Mouse (Mus musculus) stomach, embryonic 16.5 days (tissue): ENCODE data around the gene Sar1b. TPM values are rescaled to one million over a fixed set of nuclear protein-coding genes. Genes with fewer than 3 reads are reported as not detected.
"Not testable (repeated sequence)": the region's sequence is repeated elsewhere in the genome, so short reads cannot be mapped to it uniquely, and the experiment has no call there.

Experiments
- ATAC-seq: fragments of 200-750 bp; cut with Nextera tagmentation; 2 replicates; pipeline ENCODE4 v1.8.0; 2017; ENCODE audit warnings: moderate number of reproducible peaks, moderate TSS enrichment; ENCODE audit not compliant: insufficient read depth, low FRiP score
- H3K27ac ChIP-seq: fragments of 300-500 bp; sonication (generic); 2 replicates; pipeline ENCODE4 v1.5.1; 2014; ENCODE audit warnings: low read length
- H3K27me3 ChIP-seq: fragments of 300-500 bp; sonication (generic); 2 replicates; pipeline ENCODE4 v1.6.1; 2014; ENCODE audit warnings: low read length, control low read depth, mixed read lengths; ENCODE audit not compliant: control insufficient read depth, insufficient read depth
- H3K36me3 ChIP-seq: fragments of 300-500 bp; sonication (generic); 2 replicates; pipeline ENCODE4 v1.6.1; 2014; ENCODE audit warnings: low read length; ENCODE audit not compliant: control insufficient read depth, insufficient read depth
- H3K4me1 ChIP-seq: fragments of 300-500 bp; sonication (generic); 2 replicates; pipeline ENCODE4 v1.6.1; 2014; ENCODE audit warnings: low read length, control low read depth, mixed read lengths; ENCODE audit not compliant: control insufficient read depth, insufficient read depth
- H3K4me2 ChIP-seq: fragments of 300-500 bp; sonication (generic); 2 replicates; pipeline ENCODE4 v1.6.1; 2014; ENCODE audit warnings: low read depth, low read length, mixed read lengths
- H3K4me3 ChIP-seq: fragments of 300-500 bp; sonication (generic); replicated peaks from 2 replicates; pipeline ENCODE4 v1.5.1; 2014; ENCODE audit warnings: mild to moderate bottlenecking, low read length
- H3K9ac ChIP-seq: fragments of 300-500 bp; sonication (generic); 2 replicates; pipeline ENCODE4 v1.6.1; 2014; ENCODE audit warnings: low read length
- H3K9me3 ChIP-seq: fragments of 300-500 bp; sonication (generic); replicated peaks from 2 replicates; pipeline ENCODE4 v1.6.1; 2016; ENCODE audit warnings: low read length, control low read depth; ENCODE audit not compliant: control insufficient read depth
- WGBS: fragments of 180-500 bp; shearing (Covaris S2); extraction: QIAGEN DNeasy Blood & Tissue Kit; methylation state at CpG from one replicate; pipeline ENCODE4 v1.1.7; 2014; 5-methylcytosine and 5-hydroxymethylcytosine counted together
- polyA plus RNA-seq: library from polyadenylated mRNA; unstranded; fragments of >200 nt; fragmentation: Nextera tagmentation; extraction: Ambion mirVana; gene quantifications from 2 replicates; pipeline ENCODE4 v1.2.1, GENCODE M21; 2015

Sar1b gene
- polyA plus RNA-seq, 1 experiment from 2014 or later, result 125 TPM

DNA sequence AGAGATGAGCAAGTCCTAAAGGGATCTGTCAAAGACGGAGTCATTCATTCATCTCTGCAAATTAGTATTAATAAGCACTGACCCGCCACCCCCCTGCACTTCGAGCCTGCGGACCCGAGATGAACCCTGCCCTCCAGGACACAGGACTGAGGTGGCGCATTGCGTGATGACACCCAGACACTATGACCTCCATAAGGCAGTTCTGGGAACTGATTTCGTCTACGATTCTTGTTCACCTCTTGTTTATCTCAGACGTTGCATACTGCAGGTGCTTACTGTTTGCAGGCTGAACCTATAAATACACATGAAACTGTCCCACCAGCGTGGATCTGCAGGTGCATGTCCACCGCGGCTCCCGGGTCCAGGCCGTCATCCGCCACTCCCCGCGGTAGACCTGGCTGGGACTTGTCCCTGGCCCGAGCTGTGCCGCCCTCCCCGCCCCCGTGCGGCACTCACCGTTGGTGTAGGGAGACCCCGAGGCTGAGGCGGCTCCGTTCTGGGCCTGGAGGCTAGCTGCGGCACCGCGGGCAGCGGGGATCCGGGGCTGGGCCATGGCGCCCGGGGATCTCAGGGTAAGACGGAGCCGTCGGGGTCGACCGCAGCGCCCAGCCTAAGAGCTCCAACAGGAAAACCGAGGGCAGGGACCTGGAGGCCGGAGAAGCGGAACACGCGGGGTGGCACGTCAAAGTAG is 7.7 kb upstream of the Sar1b start:
- under 1% methylated on average over 46 of the region's 46 CpGs for WGBS
- peak overlapping the region; percentile 74 for H3K4me2 ChIP-seq
- no peaks in the 10 kb centered on the region for H3K9me3 ChIP-seq
- peak; percentile 71 for ATAC-seq
- H3K27me3 ChIP-seq, result no peaks in the 10 kb centered on the region
- peak overlapping the region; percentile 99 for H3K9ac ChIP-seq
- peaks cover 12% of the 10 kb centered on the region for H3K4me1 ChIP-seq
- H3K4me3 ChIP-seq, result peak overlapping the region; percentile 100
- H3K27ac ChIP-seq, result peak overlapping the region; percentile 87
- H3K36me3 ChIP-seq, result no peaks in the 10 kb centered on the region

- Histone ChIP-seq H3K9me3 (no peaks in the 10 kb centered on the region), H3K36me3 (no peaks in the 10 kb centered on the region), H3K27ac (peak overlapping the region; percentile 87), H3K9ac (peak overlapping the region; percentile 99), H3K27me3 (no peaks in the 10 kb centered on the region), H3K4me3 (peak overlapping the region; percentile 100), H3K4me1 (peaks cover 12% of the 10 kb centered on the region), H3K4me2 (peak overlapping the region; percentile 74)
- WGBS, result under 1% methylated on average over 40 of the region's 41 CpGs
- peak; percentile 98 for ATAC-seq
Measured at GRCm38 (mm10) chr11:51756352-51756771, 7.1 kb upstream of the Sar1b start.

DNA sequence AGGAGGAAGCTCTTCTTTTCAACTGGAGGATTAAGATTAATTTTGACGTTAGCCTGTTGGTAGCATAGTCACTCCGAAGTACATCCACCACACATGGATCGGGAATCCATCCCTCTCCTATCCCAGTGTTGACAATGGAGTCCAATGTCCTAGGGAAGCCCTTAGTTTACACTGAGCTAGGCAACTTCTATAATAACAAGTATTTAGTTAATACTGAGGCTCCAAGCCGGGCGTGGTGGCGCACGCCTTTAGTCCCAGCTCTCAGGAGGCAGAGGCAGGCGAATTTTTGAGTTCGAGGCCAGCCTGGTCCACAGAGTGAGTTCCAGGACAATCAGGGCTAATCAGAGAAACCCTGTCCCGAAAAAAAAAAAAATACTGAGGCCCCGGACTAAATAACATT is 6.5 kb upstream of the Sar1b start:
- H3K27me3 ChIP-seq, result no peaks in the 10 kb centered on the region
- ATAC-seq, result no peak
- H3K4me2 ChIP-seq, result peak overlapping the region; percentile 74
- no peaks in the 10 kb centered on the region for H3K9me3 ChIP-seq
- peaks cover 12% of the 10 kb centered on the region for H3K4me1 ChIP-seq
- H3K4me3 ChIP-seq, result peak overlapping the region; percentile 100
- WGBS, result 72% methylated on average over 11 of the region's 11 CpGs
- no peaks in the 10 kb centered on the region for H3K36me3 ChIP-seq
- H3K27ac ChIP-seq, result peak overlapping the region; percentile 87; the same call in 1 of the 2 replicates
- peak overlapping the region; percentile 99 for H3K9ac ChIP-seq

- no peaks in the 10 kb centered on the region for H3K27me3 ChIP-seq
- H3K27ac ChIP-seq, result no peak overlapping the region
- H3K4me3 ChIP-seq, result no peak overlapping the region
- ATAC-seq, result no peak
- no peaks in the 10 kb centered on the region for H3K9me3 ChIP-seq
- no peak overlapping the region for H3K9ac ChIP-seq
- no peaks in the 10 kb centered on the region for H3K36me3 ChIP-seq
- H3K4me1 ChIP-seq, result peaks cover 12% of the 10 kb centered on the region
- H3K4me2 ChIP-seq, result no peak overlapping the region
- WGBS, result 76% methylated on average over 5 of the region's 5 CpGs
Measured at GRCm38 (mm10) chr11:51757625-51758024, 5.9 kb upstream of the Sar1b start.

DNA sequence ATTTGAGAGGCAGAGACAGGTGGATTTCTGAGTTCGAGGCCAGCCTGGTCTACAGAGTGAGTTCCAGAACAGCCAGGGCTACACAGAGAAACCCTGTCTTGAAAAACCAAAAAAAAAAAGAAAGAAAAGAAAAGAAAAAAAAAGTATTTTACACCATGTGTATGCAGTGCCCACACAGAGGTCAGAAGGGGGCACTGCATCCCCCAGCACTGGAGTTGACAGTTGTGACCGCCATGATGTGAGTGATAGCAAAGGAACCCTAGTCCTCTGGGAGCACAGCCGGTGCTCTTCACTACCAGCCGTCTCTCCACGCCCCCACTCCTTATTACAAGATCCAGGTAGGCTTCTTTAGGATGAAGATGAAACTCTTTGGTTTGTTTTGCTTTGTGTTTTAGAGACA is 5.3 kb upstream of the Sar1b start:
- ATAC-seq, H3K4me3 ChIP-seq, H3K9me3 ChIP-seq, H3K27me3 ChIP-seq, H3K9ac ChIP-seq, H3K27ac ChIP-seq, H3K4me2 ChIP-seq, H3K36me3 ChIP-seq: not testable (repeated sequence)
- WGBS, result 90% methylated on average over 5 of the region's 5 CpGs
- H3K4me1 ChIP-seq, result peaks cover 16% of the 10 kb centered on the region

DNA sequence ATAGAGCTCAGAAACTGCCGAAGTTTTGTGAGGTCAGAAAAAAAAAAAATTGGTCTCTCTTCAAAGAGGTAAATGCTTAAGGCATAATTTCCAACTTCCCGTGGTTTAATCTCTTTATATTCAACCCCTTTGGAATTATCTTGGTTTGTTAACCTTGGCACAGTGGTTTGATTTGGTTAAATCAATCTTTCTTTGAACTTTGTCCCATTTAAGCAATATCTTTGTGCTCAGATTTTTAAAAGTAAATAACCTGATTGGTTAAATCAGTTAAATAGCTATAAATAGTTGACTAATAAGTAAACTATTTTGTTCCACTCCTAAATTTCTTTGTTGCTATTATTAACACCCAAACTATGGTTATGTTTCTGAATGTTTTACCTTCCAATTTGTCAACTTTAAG is 4.2 kb upstream of the Sar1b start:
- 66% methylated on average over 2 of the region's 2 CpGs for WGBS
- no peak overlapping the region; the same call in 1 of the 2 replicates for H3K27ac ChIP-seq
- H3K9me3 ChIP-seq, result no peaks in the 10 kb centered on the region

DNA sequence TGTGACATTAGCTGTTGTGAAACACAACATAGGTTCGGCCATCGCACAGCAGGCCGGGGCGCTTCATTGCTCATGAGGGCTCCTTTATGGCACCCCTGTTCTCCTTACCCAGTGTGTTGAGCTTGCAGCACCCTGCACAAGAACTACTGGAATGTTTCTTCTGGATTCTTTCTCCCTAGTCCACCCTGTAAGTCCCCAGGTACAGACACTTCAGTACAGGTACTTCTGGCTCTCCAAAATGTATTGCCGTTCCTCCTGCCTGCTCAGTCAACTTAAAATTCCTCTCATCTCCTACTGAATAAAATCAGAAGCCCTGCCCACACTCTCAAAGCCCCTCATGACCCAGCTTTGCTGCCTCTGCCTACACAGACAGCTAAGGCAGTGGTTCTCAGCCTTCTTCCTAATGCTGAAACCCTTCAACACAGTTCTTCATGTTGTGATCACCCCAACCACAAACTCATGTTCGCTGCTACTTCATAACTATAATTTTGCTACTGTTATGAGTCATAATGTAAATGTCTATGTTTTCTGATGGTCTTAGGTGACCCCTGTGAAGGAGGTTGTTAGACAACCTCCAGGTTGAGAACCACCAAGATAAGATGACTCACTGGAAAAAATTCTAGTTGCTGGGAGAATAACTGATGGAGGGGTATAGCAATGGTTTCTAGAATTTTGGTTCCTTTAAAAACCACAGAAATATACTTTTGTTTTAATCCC is 3.4 kb upstream of the Sar1b start:
- 84% methylated on average over 6 of the region's 6 CpGs for WGBS
- Histone ChIP-seq H3K27ac (peak overlapping the region; percentile 21; the same call in 1 of the 2 replicates), H3K4me2 (no peak overlapping the region), H3K36me3 (no peaks in the 10 kb centered on the region), H3K27me3 (no peaks in the 10 kb centered on the region), H3K9ac (no peak overlapping the region), H3K4me3 (no peak overlapping the region), H3K4me1 (peaks cover 15% of the 10 kb centered on the region), H3K9me3 (no peaks in the 10 kb centered on the region)
- ATAC-seq, result no peak

More for the DNA sequence above, 4.2 kb upstream of the Sar1b start:
- Histone ChIP-seq H3K4me1 (peaks cover 17% of the 10 kb centered on the region), H3K4me3 (no peak overlapping the region), H3K27me3 (no peaks in the 10 kb centered on the region), H3K9ac (no peak overlapping the region), H3K4me2 (no peak overlapping the region), H3K36me3 (no peaks in the 10 kb centered on the region)
- no peak for ATAC-seq

DNA sequence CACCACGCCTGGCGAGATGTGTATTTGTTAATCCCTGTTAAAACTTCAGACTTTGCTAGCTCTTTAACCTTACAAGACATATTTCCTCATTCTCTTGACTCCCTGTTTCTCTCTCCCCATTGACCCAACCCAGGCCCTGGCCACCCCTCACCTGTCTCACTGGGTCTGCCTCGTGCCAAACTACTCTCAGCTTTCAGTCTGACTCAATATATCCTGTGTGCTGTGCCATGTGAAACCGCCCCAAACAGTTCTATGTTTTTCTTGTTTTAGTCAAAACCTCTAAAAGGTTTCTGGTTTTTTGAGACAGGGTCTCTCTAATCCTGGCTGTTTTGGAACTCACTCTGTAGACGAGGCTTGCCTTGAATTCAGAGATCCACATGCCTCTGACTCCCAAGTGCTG is 2.2 kb upstream of the Sar1b start:
- Histone ChIP-seq H3K9ac (no peak overlapping the region), H3K27ac (no peak overlapping the region), H3K36me3 (no peaks in the 10 kb centered on the region), H3K4me1 (peaks cover 11% of the 10 kb centered on the region), H3K27me3 (no peaks in the 10 kb centered on the region), H3K4me2 (no peak overlapping the region), H3K4me3 (no peak overlapping the region), H3K9me3 (no peaks in the 10 kb centered on the region)
- ATAC-seq, result no peak
- WGBS, result 71% methylated on average over 5 of the region's 5 CpGs

GRCm38 (mm10) chr11:51763955-51764354 is 468 bp downstream of the Sar1b start:
- 3% methylated on average over 13 of the region's 13 CpGs for WGBS
- no peaks in the 10 kb centered on the region for H3K27me3 ChIP-seq
- H3K4me2 ChIP-seq, result peak overlapping the region; percentile 82
- H3K4me1 ChIP-seq, result peaks cover 14% of the 10 kb centered on the region
- no peaks in the 10 kb centered on the region for H3K9me3 ChIP-seq
- H3K4me3 ChIP-seq, result peak overlapping the region; percentile 100
- H3K36me3 ChIP-seq, result no peaks in the 10 kb centered on the region
- ATAC-seq, result peak; percentile 19; the same call in 1 of the 2 replicates
- H3K27ac ChIP-seq, result no peak overlapping the region; the same call in 1 of the 2 replicates
- peak overlapping the region; percentile 95 for H3K9ac ChIP-seq
